Mouse (Mus musculus): ENCODE measurements around the gene Hipk1.

Hipk1 gene

GRCm38 (mm10) chr3:103715762-103716693 lies 75.3 kb downstream of the Hipk1 start:
- DNase-seq (ENCODE audit: low read depth), result no peak

- DNase-seq (ENCODE audit: low read depth), result no peak
These were observed 76.4 kb downstream of the Hipk1 start for GRCm38 (mm10) chr3:103714942-103715341.

- no peak for DNase-seq (ENCODE audit: low read depth)
These were observed 77.0 kb downstream of the Hipk1 start for GRCm38 (mm10) chr3:103714236-103714875.

GRCm38 (mm10) chr3:103712196-103712595 lies 79.2 kb downstream of the Hipk1 start:
- DNase-seq (ENCODE audit: low read depth), result no peak

- DNase-seq (ENCODE audit: low read depth), result no peak
These were observed 81.8 kb downstream of the Hipk1 start for GRCm38 (mm10) chr3:103709470-103710040.

GRCm38 (mm10) chr3:103705426-103705825 lies 85.9 kb downstream of the Hipk1 start:
- no peak for DNase-seq (ENCODE audit: low read depth)

GRCm38 (mm10) chr3:103704661-103705060 lies 86.7 kb downstream of the Hipk1 start:
- DNase-seq (ENCODE audit: low read depth), result no peak

GRCm38 (mm10) chr3:103696388-103696925 lies 94.9 kb downstream of the Hipk1 start:
- DNase-seq (ENCODE audit: low read depth), result no peak

- DNase-seq (ENCODE audit: low read depth), result no peak
These were observed 95.8 kb downstream of the Hipk1 start for GRCm38 (mm10) chr3:103695556-103695955.

- no peak for DNase-seq (ENCODE audit: low read depth)
These were observed 100.9 kb downstream of the Hipk1 start for GRCm38 (mm10) chr3:103690506-103690905.
